18 mouse cellular contexts compared by ENCODE assay signal in genomic region chr3:137525606-137526575, GRCm38 (mm10).
A peak's percentile ranks its signal among the peaks of the same experiment; 100 is the strongest.
DNase-seq lines count a peak whose midpoint lies in the region; TF ChIP-seq lines count a peak whose summit lies in the region.
"Had no signal": no experiment of that assay in that cellular context is flagged by ENCODE, and none has a peak within 500 bp of the region (broad histone marks: within the 10 kb centered on the region; RNA-seq: fewer than 3 reads in every experiment).

No protein-coding gene starts in this region.

- no peak for TF ChIP-seq CTCF in layer of hippocampus, adult 2 months (conservative IDR thresholded peaks at IDR 0.05)
- no peak for TF ChIP-seq CTCF in gastrocnemius, adult 2 months (IDR thresholded peaks at IDR 0.05)

- intact Hi-C loops in gastrocnemius, adult 2 months (cut with DNase I): loop anchor here (5.0 to 10.0 kb wide), 3 partner anchors 36 to 529 kb away; no protein-coding TSS in a partner anchor

- H3K4me3 ChIP-seq in layer of hippocampus, adult 2 months: no peak overlapping the region
- H3K4me3 ChIP-seq in gastrocnemius, adult 2 months: peak overlapping the region; percentile 42
- H3K4me3 ChIP-seq: midbrain, embryonic 12.5 days had no signal

- DNase-seq in layer of hippocampus, adult 2 months (ENCODE audit: low spot score in 2 of 2): no peak
- no peak for DNase-seq in layer of hippocampus, adult 18-20 months (ENCODE audit: low spot score in 2 of 2)
- DNase-seq in brain, adult 2 months (ENCODE audit: low read depth, low spot score): peak; percentile 43
- peak; percentile 76 for DNase-seq in gastrocnemius, adult 2 months
- DNase-seq in skeletal muscle tissue, adult 2 months (ENCODE audit: low read depth, low spot score): peak; percentile 87
- no peak for DNase-seq in adrenal gland, postnatal 14 days
- no peak for DNase-seq in lung, postnatal 4 days
- DNase-seq: adrenal gland, postnatal 10 days; cerebellum, adult 11-12 months; cerebellum, postnatal 14 days; heart, postnatal 4 days; kidney, adult 18-20 months; lung, adult 18-20 months; right cerebral cortex, postnatal 14 days; thymus, adult 2 months had no signal

- peak overlapping the region; percentile 4; the same call in 1 of the 2 replicates for H3K27ac ChIP-seq in layer of hippocampus, adult 2 months
- peak overlapping the region; percentile 92 for H3K27ac ChIP-seq in gastrocnemius, adult 2 months
- H3K27ac ChIP-seq: kidney, postnatal 0 days; macrophage; midbrain, embryonic 12.5 days had no signal

Comparison
In these comparisons a context has a peak if more than half of its experiments do, and no peak if none do; other contexts are left out.
1. DNase-seq: peak in brain, adult 2 months (single experiment), gastrocnemius, adult 2 months (single experiment) and skeletal muscle tissue, adult 2 months (single experiment); none in layer of hippocampus, adult 2 months (0 of 2), layer of hippocampus, adult 18-20 months (0 of 2), adrenal gland, postnatal 14 days (single experiment) and lung, postnatal 4 days (0 of 2).